Mouse (Mus musculus) spleen, adult 2 months (tissue): ENCODE measurements around the gene Lss. TPM values are rescaled to one million over a fixed set of nuclear protein-coding genes. Genes with fewer than 3 reads are reported as not detected.

Source experiments
- DNase-seq, 2 experiments: peaks; one replicate each; pipeline versions ENCODE4 v3.0.0 to v3.0.0-alpha.2; 2012 to 2021; ENCODE audit warnings: low spot score in 2 of 2, low read depth in 1 of 2
- H3K27ac ChIP-seq: fragments of 200-500 bp; 2 replicates; pipeline ENCODE4 v1.5.1; 2012; ENCODE audit warnings: low read length, inconsistent platforms; ENCODE audit not compliant: insufficient read depth
- H3K27me3 ChIP-seq: fragments of 200-500 bp; 2 replicates; pipeline ENCODE4 v1.6.1; 2012; ENCODE audit warnings: mild to moderate bottlenecking, moderate library complexity, low read length, inconsistent platforms; ENCODE audit not compliant: control insufficient read depth, insufficient read depth
- H3K36me3 ChIP-seq: fragments of 200-500 bp; 2 replicates; pipeline ENCODE4 v1.6.1; 2012; ENCODE audit warnings: mild to moderate bottlenecking, low read length, inconsistent platforms; ENCODE audit not compliant: control insufficient read depth, insufficient read depth
- H3K4me1 ChIP-seq: fragments of 200-500 bp; 2 replicates; pipeline ENCODE4 v1.6.1; 2011; ENCODE audit warnings: inconsistent platforms; ENCODE audit not compliant: control insufficient read depth, insufficient read depth, insufficient read length
- H3K4me3 ChIP-seq: fragments of 200-500 bp; 2 replicates; pipeline ENCODE4 v1.5.1; 2011; ENCODE audit warnings: mild to moderate bottlenecking, inconsistent platforms; ENCODE audit not compliant: insufficient read depth, insufficient read length; ENCODE audit errors: extremely low read depth
- CTCF ChIP-seq: fragments of 200-500 bp; IDR thresholded peaks from 2 replicates; pipeline ENCODE4 v1.5.1; 2011; ENCODE audit warnings: mild to moderate bottlenecking, inconsistent platforms; ENCODE audit not compliant: insufficient read depth, insufficient read length, insufficient replicate concordance; ENCODE audit errors: extremely low read depth
- POLR2A ChIP-seq: fragments of 200-500 bp; IDR thresholded peaks from 2 replicates; pipeline ENCODE4 v1.6.1; 2011; ENCODE audit warnings: low read depth, low read length, inconsistent platforms
- WGBS: fragments of 180-500 bp; shearing (Covaris S2); methylation state at CpG from one replicate; pipeline ENCODE4 v1.1.7; 2018; 5-methylcytosine and 5-hydroxymethylcytosine counted together
- polyA plus RNA-seq: library from polyadenylated mRNA; depleted of rRNA; stranded (reverse); fragments of >200 nt; gene quantifications from 2 replicates; pipeline ENCODE4 v1.2.3, GENCODE M21; 2012; rRNA removed

The Lss gene
- polyA plus RNA-seq, 1 experiment = 9.0 TPM

DNA sequence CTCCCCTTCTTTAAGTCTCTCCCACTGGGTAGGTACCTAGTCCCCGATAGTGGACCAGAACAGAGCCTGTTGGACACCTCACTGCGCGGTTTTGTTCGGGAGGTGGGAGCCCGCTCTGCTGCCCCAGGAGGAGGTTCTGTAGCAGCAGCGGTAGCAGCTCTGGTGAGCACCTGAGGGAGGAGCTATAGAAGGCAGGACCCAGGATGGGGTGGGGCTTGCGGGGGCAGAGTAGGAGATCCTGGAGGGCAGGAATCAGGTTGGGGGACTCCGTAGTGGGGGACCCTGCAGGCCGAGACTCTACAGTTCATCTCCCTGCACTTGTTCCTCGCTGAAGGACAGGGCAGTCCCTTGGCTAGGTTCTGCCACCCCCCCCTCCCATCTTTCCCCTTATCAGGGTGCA is 52.8 kb downstream of the Lss start:
- no peak for DNase-seq
- Histone ChIP-seq H3K36me3 (no peaks in the 10 kb centered on the region), H3K4me1 (no peaks in the 10 kb centered on the region), H3K4me3 (no peak overlapping the region), H3K27me3 (no peaks in the 10 kb centered on the region), H3K27ac (no peak overlapping the region)
- WGBS = 22% methylated on average over 10 of the region's 10 CpGs
- TF ChIP-seq POLR2A (no peak), CTCF (no peak)

DNA sequence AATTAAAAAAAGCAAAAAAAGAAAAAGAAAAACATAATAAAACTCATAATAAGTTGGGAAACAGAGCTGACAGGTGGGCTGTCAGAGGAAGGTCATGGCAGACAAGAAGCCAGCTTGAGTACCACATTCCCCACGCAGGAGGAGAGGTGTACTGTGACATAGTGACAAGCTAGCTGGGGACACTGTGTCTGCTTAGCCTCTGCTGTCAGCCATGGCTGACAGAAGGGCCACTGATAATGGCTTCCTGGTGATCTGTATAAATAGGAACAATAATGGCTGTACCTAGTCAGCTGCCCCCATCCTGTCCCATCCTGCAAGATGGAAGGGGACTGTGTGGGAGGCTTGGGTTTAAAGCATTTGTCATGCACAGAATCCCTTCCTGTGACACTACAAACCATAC is 54.8 kb downstream of the Lss start:
- Histone ChIP-seq H3K36me3 (no peaks in the 10 kb centered on the region), H3K4me3 (no peak overlapping the region), H3K4me1 (no peaks in the 10 kb centered on the region), H3K27ac (no peak overlapping the region), H3K27me3 (no peaks in the 10 kb centered on the region)
- 48% methylated on average over 1 of the region's 1 CpGs for WGBS
- no peak for DNase-seq
- TF ChIP-seq CTCF (no peak), POLR2A (no peak)

DNA sequence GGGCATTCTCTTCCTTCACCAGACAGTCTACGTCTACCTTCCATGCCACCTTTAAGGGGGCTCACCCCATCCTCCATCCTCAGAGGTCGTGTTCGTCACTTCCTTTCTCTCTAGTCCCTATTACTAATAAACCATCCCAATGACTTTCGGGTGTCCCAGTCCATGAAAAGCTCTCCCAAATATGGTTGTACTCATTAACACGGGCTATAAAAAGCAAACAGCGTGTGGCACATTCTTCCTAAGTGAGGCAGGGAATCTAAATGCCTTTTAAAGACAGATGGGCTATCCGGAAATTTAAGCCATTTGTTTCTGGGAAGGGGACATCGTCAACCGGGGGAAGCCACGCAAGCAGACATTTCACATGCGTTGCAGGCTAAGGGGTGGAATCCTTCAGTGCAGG is 58.8 kb downstream of the Lss start:
- Histone ChIP-seq H3K4me1 (no peaks in the 10 kb centered on the region; the same call in 1 of the 2 replicates), H3K4me3 (no peak overlapping the region), H3K36me3 (no peaks in the 10 kb centered on the region), H3K27me3 (no peaks in the 10 kb centered on the region), H3K27ac (no peak overlapping the region)
- WGBS = 84% methylated on average over 11 of the region's 11 CpGs
- DNase-seq = no peak
- TF ChIP-seq POLR2A (no peak), CTCF (no peak)

DNA sequence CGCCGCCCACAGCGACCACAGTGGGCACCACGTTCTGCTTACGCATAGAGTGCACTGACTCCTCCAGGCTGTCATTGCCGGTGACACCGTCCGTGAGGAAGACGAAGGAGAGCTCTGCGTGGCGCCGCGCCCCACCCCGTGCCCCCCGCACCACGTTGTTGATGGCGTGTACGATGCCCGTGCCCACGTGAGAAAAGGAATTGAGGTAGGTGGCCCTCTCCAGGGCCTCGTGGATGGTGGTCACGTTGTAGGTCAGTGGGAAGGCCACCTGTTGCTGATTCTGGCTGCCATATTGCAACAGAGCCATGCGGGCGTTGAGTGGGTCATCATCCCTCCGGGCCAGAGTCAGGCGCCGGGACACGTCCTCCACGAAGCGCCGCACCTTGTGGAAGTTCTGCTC is 65.0 kb downstream of the Lss start:
- no peak for TF ChIP-seq POLR2A
- TF ChIP-seq CTCF = no peak
- DNase-seq = no peak
- no peak overlapping the region for H3K4me3 ChIP-seq
- no peaks in the 10 kb centered on the region; the same call in 1 of the 2 replicates for H3K4me1 ChIP-seq
- H3K27ac ChIP-seq = no peak overlapping the region
- no peaks in the 10 kb centered on the region for H3K27me3 ChIP-seq
- H3K36me3 ChIP-seq = no peaks in the 10 kb centered on the region
- WGBS = 93% methylated on average over 31 of the region's 31 CpGs

DNA sequence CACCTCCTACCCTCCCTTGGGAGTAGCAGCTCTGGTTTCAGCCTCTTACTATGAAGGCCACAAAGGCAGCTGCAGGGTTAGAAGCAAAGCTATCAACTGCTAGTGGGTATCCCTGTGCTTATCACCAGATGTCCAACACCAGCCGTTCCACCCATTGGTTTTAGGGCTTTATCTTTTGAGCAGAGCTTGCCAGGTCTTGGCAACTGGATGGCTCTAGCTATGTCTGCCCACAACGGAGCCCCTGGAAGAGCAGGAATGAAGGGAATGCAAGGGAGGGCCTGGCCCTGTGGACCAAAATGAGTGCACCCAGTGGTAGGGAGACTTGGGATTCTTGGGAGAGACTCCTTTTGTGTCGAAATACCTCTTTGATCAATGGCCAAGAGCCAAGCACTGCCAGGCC is 71.3 kb downstream of the Lss start:
- Histone ChIP-seq H3K27me3 (no peaks in the 10 kb centered on the region), H3K36me3 (no peaks in the 10 kb centered on the region), H3K27ac (no peak overlapping the region), H3K4me1 (no peaks in the 10 kb centered on the region), H3K4me3 (no peak overlapping the region)
- no peak for DNase-seq
- WGBS = 79% methylated on average over 3 of the region's 3 CpGs
- TF ChIP-seq POLR2A = no peak
- no peak for TF ChIP-seq CTCF

Other genes with a start within 250 kb of the Lss start
- 6.9 and 7.1 TPM in 2 replicates for gene Dip2a, start 186.3 kb upstream of the Lss start, polyA plus RNA-seq
- gene AC141477.1, start 91.1 kb upstream of the Lss start, polyA plus RNA-seq = not detected in 2 replicates
- 18.4 and 21.1 TPM in 2 replicates for gene Pcnt, start 88.8 kb upstream of the Lss start, polyA plus RNA-seq
- not detected in 2 replicates for gene 2610028H24Rik, start 82.5 kb upstream of the Lss start, polyA plus RNA-seq
- gene Mcm3ap, start 62.7 kb upstream of the Lss start, polyA plus RNA-seq = 16.0 and 16.6 TPM in 2 replicates
- 2.4 and 3.1 TPM in 2 replicates for gene Ybey, start 62.5 kb upstream of the Lss start, polyA plus RNA-seq
- gene Spatc1l, start 30.7 kb downstream of the Lss start, polyA plus RNA-seq = not detected in 2 replicates
- gene Ftcd, start 44.1 kb downstream of the Lss start, polyA plus RNA-seq = 0.02 and 0.07 TPM in 2 replicates
- gene Col6a2, start 92.0 kb downstream of the Lss start, polyA plus RNA-seq = 11.5 and 11.7 TPM in 2 replicates
- 13.5 and 14.3 TPM in 2 replicates for gene Col6a1, start 194.6 kb downstream of the Lss start, polyA plus RNA-seq